Mouse (Mus musculus) skeletal muscle tissue, adult 2 months (tissue): ENCODE results near the gene Pelp1.

Experiments used
- DNase-seq: peaks from one replicate; pipeline ENCODE4 v3.0.0-alpha.2; 2012; ENCODE audit warnings: low read depth, low spot score

Gene Pelp1

DNA sequence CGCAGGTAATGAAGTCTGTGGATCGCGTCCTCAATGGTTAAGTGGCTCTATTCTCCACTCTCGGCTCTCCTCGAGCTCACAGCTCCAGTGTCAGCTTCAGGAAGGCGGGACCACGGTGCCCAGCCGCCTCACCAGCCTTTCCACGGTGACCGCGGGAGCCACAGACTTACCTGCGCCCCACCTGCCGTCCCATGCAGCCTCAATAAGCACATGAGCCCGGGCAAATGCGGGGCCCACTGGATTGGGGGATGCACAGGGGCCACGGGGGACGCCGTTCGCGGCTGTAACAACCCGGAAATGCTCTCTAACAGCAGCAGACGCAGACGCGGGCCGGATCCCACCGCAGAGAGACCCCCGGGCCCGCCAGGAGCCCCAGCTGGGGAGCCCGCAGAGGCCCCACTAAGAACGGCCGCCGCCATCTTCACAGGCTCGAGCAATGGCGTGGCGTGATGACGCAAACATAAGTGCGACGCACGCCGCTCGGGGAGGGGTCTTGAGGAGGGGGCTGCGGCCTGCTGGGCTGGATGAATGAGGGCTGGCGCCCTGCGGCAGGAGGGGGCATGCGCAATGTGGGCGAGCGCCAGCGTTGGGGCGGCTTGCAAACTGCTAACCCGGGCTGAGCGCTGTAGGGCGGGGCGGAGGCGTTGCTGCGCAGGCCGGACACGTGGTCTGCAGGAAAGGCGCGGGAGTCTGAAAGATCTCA, at the start of gene Pelp1:
Gene Pelp1, minus strand, starts transcription at position 438 of the 703 bp plus-strand sequence.
- DNase-seq = peak; percentile 62

GRCm38 (mm10) chr11:70458688-70459600, 49.1 kb upstream of the Pelp1 start, which contains the start of gene Zmynd15:
Gene Zmynd15 (plus strand): TSS chr11:70459433.
- no peak for DNase-seq

DNA sequence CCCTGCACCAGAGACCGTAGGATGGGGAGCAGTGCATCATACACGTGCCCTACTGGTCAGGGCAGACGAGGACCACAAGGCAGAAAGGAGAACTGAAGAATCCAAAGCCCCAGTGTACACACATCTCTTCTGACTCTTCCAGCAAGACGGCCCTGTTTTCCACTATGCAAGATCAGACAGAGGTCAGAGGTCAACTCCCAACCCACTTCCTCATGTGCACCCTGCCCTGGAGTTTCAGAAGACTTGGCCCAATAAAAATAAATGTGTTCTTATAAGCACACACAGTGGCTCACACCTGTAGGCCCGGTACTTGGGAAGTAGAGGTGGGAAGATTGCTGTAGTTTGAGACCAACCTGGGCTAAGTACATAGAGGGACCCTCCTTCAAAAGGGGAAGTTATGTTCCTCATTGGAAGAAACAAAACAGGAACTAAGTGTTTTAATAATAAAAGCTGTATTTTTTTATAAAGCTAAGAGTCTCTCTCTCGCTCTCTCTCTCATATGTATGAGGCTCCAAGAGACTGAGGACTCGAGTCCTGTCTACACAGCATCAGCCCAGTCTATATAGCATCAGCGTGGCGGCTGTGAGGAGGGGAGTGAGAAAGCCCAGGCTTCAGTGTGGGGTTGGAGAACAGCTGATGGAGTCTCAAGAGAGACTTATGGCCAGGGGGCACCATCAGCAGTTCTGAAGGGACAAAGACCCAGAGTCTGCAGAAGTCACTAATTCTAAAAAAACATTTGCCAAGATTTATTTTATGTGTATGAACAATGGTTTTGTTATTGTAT, 43.6 kb upstream of the Pelp1 start:
- DNase-seq = no peak

GRCm38 (mm10) chr11:70451797-70452498, 42.1 kb upstream of the Pelp1 start, which contains the start of gene Med11:
Gene Med11 (plus strand): TSS chr11:70451919.
- peak; percentile 93 for DNase-seq

DNA sequence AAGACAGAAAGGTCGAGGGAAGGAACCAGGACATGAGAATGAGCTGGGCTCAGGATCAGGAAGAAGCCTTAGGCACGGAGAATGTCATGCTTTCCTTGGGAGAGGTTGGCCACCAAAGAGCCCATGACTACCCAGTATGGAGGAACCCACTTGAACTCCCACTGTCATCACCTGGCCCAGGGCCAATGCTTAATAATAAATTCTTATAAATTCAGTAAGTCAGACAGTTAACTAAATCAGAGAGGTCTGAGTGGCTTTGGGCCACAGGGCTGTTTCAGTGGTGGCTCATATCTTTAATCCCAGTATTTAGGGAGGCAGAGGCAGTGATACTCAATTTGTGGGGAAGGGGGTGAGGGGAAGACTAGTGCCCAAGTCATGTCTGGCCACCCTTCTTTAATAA, 41.1 kb upstream of the Pelp1 start:
- no peak for DNase-seq

DNA sequence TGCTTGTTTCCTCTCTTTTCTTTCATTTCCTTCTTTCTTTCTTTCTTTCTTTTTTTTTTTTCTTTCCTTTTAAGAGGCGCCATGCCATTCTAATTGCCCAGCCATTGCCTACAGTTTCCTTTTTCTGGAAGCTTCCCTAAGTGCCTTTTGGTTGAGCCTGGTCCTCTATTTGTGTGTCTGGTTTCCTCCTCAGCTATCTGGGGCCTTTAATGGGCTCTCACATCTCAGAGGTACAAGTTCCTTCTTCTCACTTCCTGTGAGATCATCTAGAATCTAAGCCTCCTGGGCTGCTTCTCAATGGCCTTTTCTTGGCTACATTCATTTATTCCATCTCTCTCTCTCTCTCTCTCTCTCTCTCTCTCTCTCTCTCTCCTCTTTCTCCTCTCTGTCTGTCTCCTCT, 37.5 kb upstream of the Pelp1 start:
- DNase-seq = no peak

GRCm38 (mm10) chr11:70446756-70447155, 36.9 kb upstream of the Pelp1 start:
- no peak for DNase-seq

DNA sequence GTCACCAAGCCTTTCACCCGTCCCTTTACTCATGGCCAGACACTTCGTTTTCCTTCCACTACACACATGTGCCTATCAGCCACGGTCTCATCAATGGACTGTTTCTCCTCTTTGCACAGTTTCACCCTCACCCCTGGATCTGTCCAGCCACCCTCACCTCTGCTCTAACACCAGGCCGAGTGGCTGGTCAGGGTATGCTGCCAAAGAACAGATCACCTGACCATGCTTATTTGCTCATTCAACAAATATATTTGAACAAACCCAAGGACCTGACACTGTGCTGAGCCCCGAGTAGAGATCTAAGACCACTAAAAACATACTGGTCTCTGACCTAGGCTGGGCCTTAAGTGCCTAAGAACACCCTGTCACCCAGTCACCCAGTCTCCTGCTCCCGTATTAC, 34.8 kb upstream of the Pelp1 start:
- no peak for DNase-seq

DNA sequence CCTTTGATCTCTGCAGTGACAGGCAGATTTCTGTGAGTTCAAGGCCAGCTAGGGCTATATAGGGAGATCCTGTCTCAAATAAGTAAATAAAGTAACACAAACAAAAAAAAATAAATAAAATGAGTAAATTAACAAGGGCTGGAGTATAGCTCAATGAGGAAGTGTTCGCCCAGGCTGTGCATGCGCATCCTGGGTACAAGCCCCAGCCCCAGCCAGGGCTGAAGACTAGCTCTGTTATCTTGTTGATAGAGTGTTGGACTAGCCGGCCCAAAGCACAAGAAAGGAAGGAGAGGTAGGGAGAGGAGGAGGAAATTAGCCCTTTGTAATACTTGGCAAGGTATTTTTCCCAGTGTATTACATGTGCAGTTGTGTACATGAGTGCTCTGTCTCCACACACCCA, 34.1 kb upstream of the Pelp1 start:
- no peak for DNase-seq

DNA sequence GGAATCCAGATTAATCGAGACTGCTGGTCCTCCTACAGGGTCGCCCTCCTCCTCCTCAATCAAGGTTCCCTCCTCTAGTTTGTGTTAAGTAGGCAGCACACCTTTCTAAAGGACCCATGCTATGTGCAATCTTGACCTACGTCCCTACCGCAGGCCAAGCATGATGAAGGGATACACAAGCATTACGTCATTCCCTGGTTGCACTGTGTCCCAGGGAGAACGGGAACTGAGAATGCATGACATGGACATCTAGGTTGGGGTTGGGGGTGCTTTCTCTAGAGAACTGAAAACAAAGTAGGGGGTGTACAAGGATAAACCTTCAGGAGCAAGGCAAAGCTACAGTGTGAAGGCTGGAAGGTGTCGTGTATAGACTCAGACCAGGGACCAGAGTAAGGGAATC, 32.1 kb upstream of the Pelp1 start:
- no peak for DNase-seq

DNA sequence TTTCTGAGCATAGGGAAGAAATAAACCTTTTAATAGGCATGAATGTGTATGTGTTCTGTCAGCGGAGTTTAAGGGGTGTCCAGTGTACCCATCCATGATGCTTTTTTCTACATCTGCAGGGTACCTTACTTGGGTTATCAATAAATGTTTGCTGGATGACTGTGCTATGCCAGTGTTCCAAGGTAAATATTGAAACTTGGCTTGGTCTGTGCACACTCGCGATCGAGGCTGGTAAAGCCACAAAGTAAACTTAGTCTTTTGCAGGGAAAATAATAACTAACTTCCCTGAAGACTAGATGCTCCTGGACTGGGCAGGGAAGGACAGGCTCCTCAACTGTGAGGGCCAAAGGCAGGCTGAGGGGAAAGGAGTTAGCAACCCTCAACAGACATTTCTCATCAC, 30.8 kb upstream of the Pelp1 start:
- DNase-seq = no peak

GRCm38 (mm10) chr11:70438728-70439374, 29.0 kb upstream of the Pelp1 start:
- DNase-seq = no peak

GRCm38 (mm10) chr11:70437426-70437825, 27.6 kb upstream of the Pelp1 start:
- no peak for DNase-seq

- no peak for DNase-seq
These were observed 25.6 kb upstream of the Pelp1 start for GRCm38 (mm10) chr11:70435476-70435875.

GRCm38 (mm10) chr11:70433951-70434350, 24.1 kb upstream of the Pelp1 start:
- no peak for DNase-seq

GRCm38 (mm10) chr11:70433569-70433943, 23.7 kb upstream of the Pelp1 start:
- peak; percentile 43 for DNase-seq

DNA sequence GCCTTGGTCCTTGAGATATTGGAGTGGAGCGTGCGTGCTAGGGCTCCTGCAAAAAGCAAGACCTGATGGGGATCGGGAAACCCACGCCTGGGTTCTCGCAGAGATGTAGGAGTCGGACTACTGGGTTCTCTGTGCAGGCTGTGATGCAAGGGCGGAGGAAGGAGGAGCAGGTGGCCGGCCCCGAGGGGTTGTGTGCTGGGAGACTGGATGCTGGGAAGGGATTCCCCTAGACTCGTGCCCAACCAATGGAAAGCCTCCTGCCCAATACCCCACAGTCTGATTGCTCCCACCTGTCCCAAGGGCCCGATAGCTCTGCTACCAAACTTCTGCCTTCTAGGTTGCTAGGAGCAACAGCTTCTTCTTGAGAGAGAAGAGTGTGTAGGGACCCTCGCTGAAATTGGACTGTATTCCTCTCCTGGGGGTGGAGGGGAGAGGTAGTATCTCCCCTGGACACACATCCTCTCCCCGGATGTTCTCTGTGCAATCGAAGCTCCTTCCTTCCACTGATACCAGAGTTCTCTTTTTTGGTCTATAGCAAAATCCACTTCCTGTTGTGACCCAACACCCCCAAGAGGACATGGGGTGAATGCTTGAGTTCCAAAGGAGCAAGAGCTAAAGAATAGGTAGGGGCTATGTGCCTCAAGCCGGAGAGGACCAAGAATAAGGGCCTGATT, 23.2 kb upstream of the Pelp1 start:
- no peak for DNase-seq

DNA sequence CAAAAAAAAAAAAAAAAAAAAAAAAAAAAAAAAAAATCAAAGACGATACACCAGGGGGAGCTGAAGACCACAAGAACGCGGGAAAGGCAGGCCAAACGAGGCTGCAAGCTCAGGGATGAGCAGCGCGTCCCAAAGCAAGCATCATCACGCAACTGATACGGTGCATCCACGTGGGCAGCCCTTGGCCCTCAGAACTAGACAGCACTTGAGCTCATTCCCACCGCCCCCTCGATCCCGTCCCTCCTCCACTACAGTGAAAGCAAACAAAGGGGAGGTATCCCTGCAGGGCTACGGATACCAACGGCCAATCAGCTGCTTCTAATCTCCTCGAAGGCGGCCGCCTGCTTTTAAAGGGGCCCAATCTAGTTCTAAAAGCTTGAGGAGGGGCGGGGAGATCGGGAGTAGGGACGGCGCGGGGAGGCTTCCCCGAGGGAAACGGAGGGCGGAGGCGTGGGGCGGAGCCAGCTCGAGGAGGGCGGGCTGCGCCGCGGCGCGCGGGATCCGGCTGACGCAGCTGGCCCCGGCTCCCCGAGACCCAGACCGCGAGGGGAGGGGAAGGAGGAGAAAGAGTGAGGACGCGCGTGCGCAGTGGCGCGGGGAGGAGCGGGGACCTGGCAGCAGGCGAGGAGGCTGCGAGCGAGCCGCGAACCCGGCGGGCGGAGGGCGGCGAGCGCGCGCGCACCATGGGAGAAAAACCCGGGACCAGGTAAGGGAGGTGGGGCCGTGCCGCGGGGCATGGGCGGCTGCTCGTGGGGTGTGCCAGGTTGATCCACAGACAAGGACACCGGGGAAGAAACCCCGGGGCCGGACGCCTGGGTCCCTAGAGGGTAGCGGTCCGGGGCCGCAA, 22.4 kb upstream of the Pelp1 start, which contains the start of gene Arrb2:
Gene Arrb2, plus strand, starts transcription at position 588 of the 847 bp plus-strand sequence.
- peak; percentile 96 for DNase-seq

GRCm38 (mm10) chr11:70431574-70431973, 21.7 kb upstream of the Pelp1 start:
- DNase-seq = no peak
